Comparison of ENCODE assay signal across 14 mouse cellular contexts in the genomic region with DNA sequence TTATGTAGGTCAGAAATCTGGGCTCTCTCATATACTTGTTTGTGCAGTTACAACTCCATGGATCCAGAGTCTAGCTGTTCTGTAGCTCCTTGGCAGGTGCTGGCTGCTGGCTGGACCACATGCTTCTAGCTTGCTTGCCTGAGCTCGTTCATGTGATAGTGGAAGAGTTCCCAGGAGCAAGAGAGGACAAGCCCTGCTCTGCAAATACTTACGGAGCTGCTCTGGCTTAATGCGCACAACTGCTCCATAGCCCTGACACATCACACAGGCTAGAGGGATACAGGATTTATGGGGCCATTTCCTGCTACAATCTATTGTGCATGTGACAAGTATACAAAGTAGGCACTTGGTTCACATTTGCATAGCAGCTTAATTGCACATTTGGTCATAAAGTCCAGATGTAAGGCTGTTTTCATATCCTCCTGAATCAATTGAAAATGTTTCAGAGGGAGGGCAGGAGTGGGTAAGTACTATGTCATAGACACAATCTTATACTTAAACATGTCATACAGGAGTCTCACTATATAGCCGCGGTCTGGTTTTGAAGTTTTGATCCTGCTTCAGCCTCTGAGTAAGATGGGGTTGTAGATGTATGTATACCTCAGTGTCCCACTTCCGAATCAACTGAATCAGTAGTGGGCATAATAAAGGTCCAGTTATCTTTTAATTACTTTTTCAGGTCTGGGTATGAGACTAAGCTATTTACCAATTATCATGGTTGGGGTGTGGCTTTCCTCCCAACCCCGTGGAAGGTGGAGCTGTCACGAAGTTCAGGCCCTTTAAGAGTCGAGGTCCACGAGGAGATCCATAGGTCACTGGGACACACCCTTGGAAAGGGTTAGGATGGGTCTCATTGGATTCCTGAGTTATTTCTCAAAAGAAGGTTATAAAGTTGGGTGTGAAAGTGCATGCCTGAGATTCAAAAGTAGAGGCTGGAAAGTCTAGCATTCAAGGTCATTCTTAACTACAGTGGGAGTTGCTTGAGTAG.
DNase-seq lines count a peak whose midpoint lies in the region; ATAC-seq and TF ChIP-seq lines count a peak whose summit lies in the region.
"Had no signal": no experiment of that assay in that cellular context is flagged by ENCODE, and none has a peak within 500 bp of the region (broad histone marks: within the 10 kb centered on the region; RNA-seq: fewer than 3 reads in every experiment).

No protein-coding gene starts in this region.

- H3K4me3 ChIP-seq in intestine, postnatal 0 days (ENCODE audit: low read depth, low read length), result no peak overlapping the region
- no peak overlapping the region for H3K4me3 ChIP-seq in kidney, embryonic 15.5 days (replicated peaks)
- H3K4me3 ChIP-seq: embryonic facial prominence, embryonic 15.5 days; hindbrain, embryonic 15.5 days; limb, embryonic 15.5 days; midbrain, embryonic 10.5 days had no signal

- no peak for TF ChIP-seq CTCF in intestine, postnatal 0 days (IDR thresholded peaks at IDR 0.05; ENCODE audit: low read depth)

- WGBS in intestine, postnatal 0 days, result 49% methylated on average over 10 of the region's 10 CpGs
- 79% methylated on average over 10 of the region's 10 CpGs for WGBS in kidney, embryonic 15.5 days

- DNase-seq in heart, adult 8-10 months (ENCODE audit: low spot score), result peak; percentile 56
- DNase-seq in heart, postnatal 25 days (ENCODE audit: low spot score), result no peak
- DNase-seq in ZHBTc4 (ENCODE audit: low read depth, low spot score), result peak; percentile 44
- DNase-seq in gastrocnemius, adult 8-10 months (ENCODE audit: low spot score in 2 of 2), result peak; percentile 57 to 70
- no peak for DNase-seq in adrenal gland, adult 8-10 months
- DNase-seq in embryo, embryonic 10 days (ENCODE audit: low spot score), result no peak
- DNase-seq: adrenal gland, postnatal 14 days; cerebellum, adult 9-11 months had no signal

- H3K9me3 ChIP-seq in intestine, postnatal 0 days (ENCODE audit: control insufficient read depth), result no peaks in the 10 kb centered on the region
- H3K9me3 ChIP-seq in kidney, embryonic 15.5 days (replicated peaks), result no peaks in the 10 kb centered on the region
- H3K9me3 ChIP-seq: embryonic facial prominence, embryonic 15.5 days; hindbrain, embryonic 15.5 days; limb, embryonic 15.5 days; midbrain, embryonic 10.5 days had no signal

- peak; percentile 88 for ATAC-seq in intestine, postnatal 0 days
- no peak for ATAC-seq in kidney, embryonic 15.5 days (replicated peaks; ENCODE audit: low FRiP score)

- H3K9ac ChIP-seq in intestine, postnatal 0 days (ENCODE audit: low read depth, low read length), result no peak overlapping the region
- H3K9ac ChIP-seq in kidney, embryonic 15.5 days, result no peak overlapping the region
- H3K9ac ChIP-seq: embryonic facial prominence, embryonic 15.5 days; hindbrain, embryonic 15.5 days; limb, embryonic 15.5 days had no signal

- no peak overlapping the region for H3K27ac ChIP-seq in intestine, postnatal 0 days (ENCODE audit: low read depth, low read length)
- H3K27ac ChIP-seq in kidney, embryonic 15.5 days, result no peak overlapping the region
- H3K27ac ChIP-seq: embryonic facial prominence, embryonic 15.5 days; hindbrain, embryonic 15.5 days; limb, embryonic 15.5 days; midbrain, embryonic 10.5 days had no signal

- H3K36me3 ChIP-seq in intestine, postnatal 0 days (ENCODE audit: control insufficient read depth, insufficient read depth), result no peaks in the 10 kb centered on the region
- H3K36me3 ChIP-seq in kidney, embryonic 15.5 days, result no peaks in the 10 kb centered on the region
- H3K36me3 ChIP-seq: embryonic facial prominence, embryonic 15.5 days; hindbrain, embryonic 15.5 days; limb, embryonic 15.5 days; midbrain, embryonic 10.5 days had no signal

- intact Hi-C loops in heart, postnatal 25 days (cut with DNase I), result loop anchor here (5.0 kb wide), 1 partner anchor 89 kb away; a partner anchor contains a TSS

- no peak overlapping the region for H3K4me2 ChIP-seq in intestine, postnatal 0 days (replicated peaks; ENCODE audit: low read depth)
- H3K4me2 ChIP-seq in kidney, embryonic 15.5 days, result no peak overlapping the region
- H3K4me2 ChIP-seq: embryonic facial prominence, embryonic 15.5 days; hindbrain, embryonic 15.5 days; limb, embryonic 15.5 days had no signal

- 0 out of 2 replicates have a peak, but pooled peaks cover 5% of the 10 kb centered on the region for H3K4me1 ChIP-seq in intestine, postnatal 0 days (replicated peaks; ENCODE audit: control insufficient read depth, insufficient read depth, low read length)
- no peaks in the 10 kb centered on the region for H3K4me1 ChIP-seq in kidney, embryonic 15.5 days
- H3K4me1 ChIP-seq: embryonic facial prominence, embryonic 15.5 days; hindbrain, embryonic 15.5 days; limb, embryonic 15.5 days; midbrain, embryonic 10.5 days had no signal

- no peaks in the 10 kb centered on the region for H3K27me3 ChIP-seq in intestine, postnatal 0 days (replicated peaks; ENCODE audit: control insufficient read depth, insufficient read depth, low read length)
- H3K27me3 ChIP-seq in kidney, embryonic 15.5 days, result no peaks in the 10 kb centered on the region
- H3K27me3 ChIP-seq: embryonic facial prominence, embryonic 15.5 days; hindbrain, embryonic 15.5 days; limb, embryonic 15.5 days had no signal

Comparison
In these comparisons a context has a peak if more than half of its experiments do, and no peak if none do; other contexts are left out.
1. DNase-seq: peak in heart, adult 8-10 months (single experiment), ZHBTc4 (single experiment) and gastrocnemius, adult 8-10 months (2 of 2); none in heart, postnatal 25 days (single experiment), adrenal gland, adult 8-10 months (single experiment) and embryo, embryonic 10 days (single experiment).